Mouse (Mus musculus) small intestine, adult 2 months (tissue): ENCODE data around the gene Rasa3.

Source experiments
- CTCF ChIP-seq: fragments of 200-500 bp; IDR thresholded peaks from 2 replicates; pipeline ENCODE4 v1.5.1; 2012; ENCODE audit warnings: low read depth, mild to moderate bottlenecking, control low read depth, inconsistent platforms, low read length, moderate library complexity, mixed read lengths; ENCODE audit not compliant: insufficient replicate concordance, insufficient read length; ENCODE audit errors: extremely low read depth
- POLR2A ChIP-seq: fragments of 200-500 bp; IDR thresholded peaks from 2 replicates; pipeline ENCODE4 v1.6.1; 2012; ENCODE audit warnings: low read depth, mild to moderate bottlenecking, control low read depth, inconsistent platforms, low read length, moderate library complexity

DNA sequence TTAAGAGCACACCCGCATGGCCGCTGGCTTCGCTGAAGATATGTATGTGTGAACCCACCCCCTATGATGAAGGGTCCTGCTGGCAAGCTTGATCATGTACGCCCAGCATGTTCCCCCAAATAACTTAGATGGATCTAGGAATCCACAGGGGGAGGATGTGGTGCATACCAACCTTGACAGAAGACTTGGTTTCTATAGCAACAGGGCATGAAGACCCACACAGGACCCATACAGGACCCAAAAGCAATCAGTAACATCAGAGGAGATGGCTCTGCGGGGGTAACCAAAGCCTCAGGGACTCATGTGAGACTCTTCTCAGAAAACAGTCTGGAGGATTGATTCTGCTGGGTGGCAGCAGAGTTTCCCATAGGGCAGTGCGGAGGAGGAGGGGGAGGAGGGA is 86.2 kb downstream of the Rasa3 start:
- no peak for TF ChIP-seq POLR2A
- TF ChIP-seq CTCF, result no peak
